Mouse (Mus musculus) embryonic facial prominence, embryonic 14.5 days (tissue): ENCODE results near the gene Rpap1. TPM values are rescaled to one million over a fixed set of nuclear protein-coding genes. Genes with fewer than 3 reads are reported as not detected.

ENCODE experiments used
- ATAC-seq: fragments of 200-750 bp; cut with Nextera tagmentation; 2 replicates; pipeline ENCODE4 v1.8.0; 2017; ENCODE audit warnings: low read depth, moderate number of reproducible peaks, moderate TSS enrichment
- DNase-seq: peaks from one replicate; pipeline ENCODE4 v3.0.0-alpha.2; 2015; ENCODE audit warnings: low spot score
- H3K27ac ChIP-seq: fragments of 300-500 bp; sonication (generic); replicated peaks from 2 replicates; pipeline ENCODE4 v1.5.1; 2014; ENCODE audit warnings: low read depth, mild to moderate bottlenecking, low read length, moderate library complexity
- H3K27me3 ChIP-seq: fragments of 300-500 bp; sonication (generic); replicated peaks from 2 replicates; pipeline ENCODE4 v1.6.1; 2014; ENCODE audit warnings: low read length; ENCODE audit not compliant: control insufficient read depth, insufficient read depth
- H3K36me3 ChIP-seq: fragments of 300-500 bp; sonication (generic); 2 replicates; pipeline ENCODE4 v1.6.1; 2014; ENCODE audit warnings: low read length, mixed read lengths; ENCODE audit not compliant: control insufficient read depth, insufficient read depth
- H3K4me1 ChIP-seq: fragments of 300-500 bp; sonication (generic); 2 replicates; pipeline ENCODE4 v1.6.1; 2014; ENCODE audit warnings: antibody characterized with exemption, low read length; ENCODE audit not compliant: control insufficient read depth, insufficient read depth
- H3K4me2 ChIP-seq: fragments of 300-500 bp; sonication (generic); 2 replicates; pipeline ENCODE4 v1.6.1; 2014; ENCODE audit warnings: low read depth, mild to moderate bottlenecking, low read length, moderate library complexity, mixed read lengths
- H3K4me3 ChIP-seq: fragments of 300-500 bp; sonication (generic); 2 replicates; pipeline ENCODE4 v1.5.1; 2014; ENCODE audit warnings: low read depth, mild to moderate bottlenecking, low read length
- H3K9ac ChIP-seq: fragments of 300-500 bp; sonication (generic); 2 replicates; pipeline ENCODE4 v1.6.1; 2014; ENCODE audit warnings: low read depth, mild to moderate bottlenecking, low read length, moderate library complexity, mixed read lengths
- H3K9me3 ChIP-seq: fragments of 300-500 bp; sonication (generic); 2 replicates; pipeline ENCODE4 v1.6.1; 2016; ENCODE audit warnings: low read length; ENCODE audit not compliant: control insufficient read depth
- WGBS: fragments of 180-500 bp; shearing (Covaris S2); extraction: QIAGEN DNeasy Blood & Tissue Kit; methylation state at CpG from one replicate; pipeline ENCODE4 v1.1.7; 2014; 5-methylcytosine and 5-hydroxymethylcytosine counted together
- polyA plus RNA-seq: library from polyadenylated mRNA; unstranded; fragments of >200 nt; fragmentation: Nextera tagmentation; extraction: Ambion mirVana; gene quantifications from 2 replicates; pipeline ENCODE4 v1.2.1, GENCODE M21; 2014

The Rpap1 gene
- polyA plus RNA-seq, 1 experiment from 2014 or later = 18.3 TPM

DNA sequence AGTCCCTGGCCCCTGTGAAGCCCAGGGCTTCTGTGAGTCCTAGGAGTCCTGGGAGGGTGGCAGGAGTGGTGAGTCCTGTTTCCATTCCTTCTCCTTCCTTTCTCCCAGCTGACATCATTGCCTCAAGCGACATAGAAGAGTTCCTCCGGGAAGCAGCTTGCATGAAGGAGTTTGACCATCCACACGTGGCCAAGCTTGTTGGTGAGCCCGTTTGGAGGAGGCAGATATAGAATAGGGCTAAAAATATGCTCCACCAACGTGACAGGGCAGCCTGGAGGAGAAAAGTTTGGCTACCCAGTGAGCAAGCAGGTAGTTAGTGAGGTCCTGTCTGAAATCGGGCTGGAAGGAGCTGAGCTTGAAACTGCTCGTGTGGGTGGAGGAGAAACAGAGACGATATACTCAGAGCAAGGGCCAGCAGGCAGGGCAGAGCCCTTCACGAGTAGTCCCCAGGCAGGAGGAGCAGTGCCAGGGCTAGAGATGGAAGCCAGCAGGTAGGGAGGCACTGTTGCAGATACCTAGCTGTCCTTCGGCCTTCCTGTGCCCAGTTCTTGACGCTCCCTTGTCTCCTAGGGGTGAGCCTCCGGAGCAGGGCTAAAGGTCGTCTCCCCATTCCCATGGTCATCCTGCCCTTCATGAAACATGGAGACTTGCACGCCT, 24.3 kb upstream of the Rpap1 start:
- DNase-seq = no peak
- H3K27ac ChIP-seq = no peak overlapping the region
- peaks cover 65% of the 10 kb centered on the region for H3K36me3 ChIP-seq
- H3K4me1 ChIP-seq = no peaks in the 10 kb centered on the region
- H3K9ac ChIP-seq = no peak overlapping the region
- H3K4me2 ChIP-seq = no peak overlapping the region
- H3K9me3 ChIP-seq = no peaks in the 10 kb centered on the region
- no peak for ATAC-seq
- no peak overlapping the region for H3K4me3 ChIP-seq
- H3K27me3 ChIP-seq = no peaks in the 10 kb centered on the region
- WGBS = 85% methylated on average over 14 of the region's 14 CpGs

DNA sequence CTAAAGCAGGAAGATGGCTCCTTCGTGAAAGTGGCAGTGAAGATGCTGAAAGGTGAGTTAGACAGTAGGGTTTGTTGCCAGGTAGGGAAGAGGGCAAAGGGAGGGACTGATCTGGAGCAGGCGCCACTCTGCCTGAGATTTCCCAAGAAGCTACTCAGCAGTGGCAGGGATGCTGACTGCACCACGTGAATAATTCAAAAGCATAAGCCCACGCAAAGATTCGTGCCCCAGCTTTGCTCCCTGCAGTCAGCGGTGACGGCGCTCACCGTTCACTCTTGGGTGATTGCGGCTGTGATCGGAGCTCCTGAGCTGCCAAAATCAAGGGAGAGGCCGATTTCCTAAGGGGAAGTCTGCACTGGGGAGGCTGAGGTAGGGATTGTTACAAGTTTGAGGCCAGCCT, 23.6 kb upstream of the Rpap1 start:
- ATAC-seq (no peak), DNase-seq (no peak)
- Histone ChIP-seq H3K27me3 (no peaks in the 10 kb centered on the region), H3K36me3 (peaks cover 69% of the 10 kb centered on the region), H3K4me3 (no peak overlapping the region), H3K27ac (no peak overlapping the region), H3K9me3 (no peaks in the 10 kb centered on the region), H3K4me2 (no peak overlapping the region), H3K4me1 (no peaks in the 10 kb centered on the region), H3K9ac (no peak overlapping the region)
- 82% methylated on average over 12 of the region's 12 CpGs for WGBS

DNA sequence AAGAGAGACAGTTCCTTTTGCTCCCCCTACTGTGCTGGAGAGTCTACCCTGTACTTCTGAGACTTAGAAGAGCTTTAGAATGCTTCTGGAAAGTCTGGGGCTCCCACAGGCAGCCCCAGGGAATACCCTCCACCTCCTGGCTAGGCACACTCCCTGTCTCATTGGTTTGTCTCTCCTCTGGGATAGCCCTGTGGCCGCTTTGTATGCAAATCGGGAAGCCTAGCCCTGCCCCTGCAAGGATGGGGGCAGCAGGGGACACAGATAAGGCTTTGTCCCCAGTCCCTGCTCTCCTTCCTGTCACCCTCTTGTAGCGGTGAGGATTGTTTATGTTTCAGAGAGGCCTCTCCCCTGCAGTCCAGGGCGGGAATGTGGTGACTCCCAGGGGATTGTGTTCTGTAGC, 21.5 kb upstream of the Rpap1 start:
- WGBS = 22% methylated on average over 4 of the region's 4 CpGs
- Histone ChIP-seq H3K4me2 (no peak overlapping the region), H3K9ac (no peak overlapping the region), H3K36me3 (peaks cover 85% of the 10 kb centered on the region), H3K4me1 (peaks cover 4% of the 10 kb centered on the region; the same call in 1 of the 2 replicates), H3K9me3 (no peaks in the 10 kb centered on the region), H3K4me3 (no peak overlapping the region), H3K27me3 (no peaks in the 10 kb centered on the region), H3K27ac (no peak overlapping the region)
- DNase-seq (peak; percentile 2), ATAC-seq (no peak)

DNA sequence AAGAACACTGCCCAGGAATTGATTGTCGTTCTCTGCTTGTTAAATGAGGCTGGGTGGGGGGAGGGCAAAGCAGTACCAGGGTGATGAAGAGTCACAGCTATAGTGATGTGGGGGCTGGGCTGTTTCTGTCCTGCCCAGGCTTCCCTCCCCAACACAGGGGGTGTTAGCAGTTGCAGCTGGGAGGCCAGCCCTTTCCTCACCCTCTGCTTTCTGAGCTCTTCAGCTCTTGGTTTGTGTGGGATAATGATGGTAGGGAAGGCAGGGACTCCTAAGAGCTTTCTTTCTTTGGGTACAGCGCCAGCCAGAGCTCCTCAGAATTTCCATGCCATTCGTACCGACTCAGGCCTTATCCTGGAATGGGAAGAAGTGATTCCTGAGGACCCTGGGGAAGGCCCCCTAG, 21.1 kb upstream of the Rpap1 start:
- no peaks in the 10 kb centered on the region for H3K9me3 ChIP-seq
- no peak overlapping the region for H3K27ac ChIP-seq
- DNase-seq (no peak), ATAC-seq (no peak)
- H3K36me3 ChIP-seq = peaks cover 84% of the 10 kb centered on the region
- H3K4me2 ChIP-seq = no peak overlapping the region
- no peak overlapping the region for H3K9ac ChIP-seq
- WGBS = 31% methylated on average over 4 of the region's 4 CpGs
- H3K27me3 ChIP-seq = no peaks in the 10 kb centered on the region
- no peak overlapping the region for H3K4me3 ChIP-seq
- peaks cover 7% of the 10 kb centered on the region for H3K4me1 ChIP-seq

DNA sequence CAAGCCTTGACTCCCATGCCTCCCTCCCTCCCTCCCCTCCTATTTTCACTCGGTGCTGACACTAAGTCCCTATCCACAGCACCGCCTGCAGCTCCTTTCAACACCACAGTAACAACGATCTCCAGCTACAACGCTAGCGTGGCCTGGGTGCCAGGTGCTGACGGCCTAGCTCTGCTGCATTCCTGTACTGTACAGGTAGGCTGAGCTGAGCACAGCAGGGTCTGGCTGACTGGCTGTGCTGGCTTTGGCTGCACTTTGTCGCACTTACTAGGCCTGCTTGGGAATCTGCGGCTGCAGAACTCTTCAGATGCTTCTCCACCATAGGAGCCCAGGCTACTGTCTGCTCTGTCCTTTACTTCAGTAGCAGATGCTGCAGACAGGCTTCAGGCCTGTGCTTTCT, 18.2 kb upstream of the Rpap1 start:
- H3K27me3 ChIP-seq = no peaks in the 10 kb centered on the region
- no peak overlapping the region for H3K27ac ChIP-seq
- no peak overlapping the region for H3K4me2 ChIP-seq
- DNase-seq = peak; percentile 8
- no peak overlapping the region for H3K4me3 ChIP-seq
- WGBS = 48% methylated on average over 8 of the region's 8 CpGs
- H3K9me3 ChIP-seq = no peaks in the 10 kb centered on the region
- H3K36me3 ChIP-seq = peaks cover 62% of the 10 kb centered on the region
- no peak for ATAC-seq
- 0 out of 2 replicates have a peak overlapping the region, but pooled peaks have one; percentile 25 for H3K9ac ChIP-seq
- peaks cover 19% of the 10 kb centered on the region for H3K4me1 ChIP-seq

DNA sequence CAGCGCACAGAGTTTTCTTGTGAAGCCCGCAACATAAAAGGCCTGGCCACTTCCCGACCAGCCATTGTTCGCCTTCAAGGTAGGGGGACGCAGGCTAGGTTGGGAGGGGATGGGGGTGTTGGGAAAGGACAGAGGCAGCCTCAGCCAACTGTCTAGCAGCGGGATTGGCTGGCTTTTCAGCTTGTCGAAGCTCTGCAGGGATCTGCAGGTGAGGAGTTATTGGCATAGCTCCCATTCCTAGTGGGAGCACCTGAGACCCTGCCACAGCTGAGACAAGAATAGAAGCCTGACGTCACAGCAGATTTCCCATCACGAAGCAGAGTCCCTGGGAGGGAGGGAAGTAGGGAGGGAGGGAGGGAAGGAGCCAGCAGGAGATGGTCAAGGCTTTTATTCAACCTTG, 17.4 kb upstream of the Rpap1 start:
- Histone ChIP-seq H3K9me3 (no peaks in the 10 kb centered on the region), H3K36me3 (peaks cover 54% of the 10 kb centered on the region), H3K4me1 (peaks cover 19% of the 10 kb centered on the region), H3K9ac (no peak overlapping the region), H3K4me2 (no peak overlapping the region), H3K27ac (no peak overlapping the region), H3K4me3 (no peak overlapping the region), H3K27me3 (no peaks in the 10 kb centered on the region)
- DNase-seq (peak; percentile 49), ATAC-seq (no peak)
- 50% methylated on average over 9 of the region's 9 CpGs for WGBS

DNA sequence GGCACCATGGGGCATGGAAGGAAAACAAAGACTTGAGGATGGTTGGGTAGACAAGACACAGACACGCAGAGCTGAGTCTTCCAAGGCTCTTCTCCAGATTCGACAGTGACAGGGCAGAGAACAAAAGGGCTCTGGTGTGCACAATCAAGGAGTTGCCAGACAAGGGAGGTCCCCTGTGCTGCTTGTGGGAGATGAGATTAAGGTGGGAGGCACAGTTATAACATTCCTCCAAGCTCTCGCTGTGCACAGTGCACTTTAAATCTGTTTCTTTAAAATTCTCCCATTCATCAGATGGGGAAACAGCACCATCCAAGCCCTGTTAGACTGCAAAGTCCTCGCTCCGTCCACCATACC, 16.9 kb upstream of the Rpap1 start:
- Histone ChIP-seq H3K9me3 (no peaks in the 10 kb centered on the region), H3K9ac (no peak overlapping the region), H3K4me1 (peaks cover 19% of the 10 kb centered on the region), H3K4me3 (no peak overlapping the region), H3K27ac (no peak overlapping the region), H3K27me3 (no peaks in the 10 kb centered on the region), H3K36me3 (peaks cover 49% of the 10 kb centered on the region), H3K4me2 (no peak overlapping the region)
- DNase-seq (no peak), ATAC-seq (no peak)
- WGBS = 48% methylated on average over 5 of the region's 5 CpGs

DNA sequence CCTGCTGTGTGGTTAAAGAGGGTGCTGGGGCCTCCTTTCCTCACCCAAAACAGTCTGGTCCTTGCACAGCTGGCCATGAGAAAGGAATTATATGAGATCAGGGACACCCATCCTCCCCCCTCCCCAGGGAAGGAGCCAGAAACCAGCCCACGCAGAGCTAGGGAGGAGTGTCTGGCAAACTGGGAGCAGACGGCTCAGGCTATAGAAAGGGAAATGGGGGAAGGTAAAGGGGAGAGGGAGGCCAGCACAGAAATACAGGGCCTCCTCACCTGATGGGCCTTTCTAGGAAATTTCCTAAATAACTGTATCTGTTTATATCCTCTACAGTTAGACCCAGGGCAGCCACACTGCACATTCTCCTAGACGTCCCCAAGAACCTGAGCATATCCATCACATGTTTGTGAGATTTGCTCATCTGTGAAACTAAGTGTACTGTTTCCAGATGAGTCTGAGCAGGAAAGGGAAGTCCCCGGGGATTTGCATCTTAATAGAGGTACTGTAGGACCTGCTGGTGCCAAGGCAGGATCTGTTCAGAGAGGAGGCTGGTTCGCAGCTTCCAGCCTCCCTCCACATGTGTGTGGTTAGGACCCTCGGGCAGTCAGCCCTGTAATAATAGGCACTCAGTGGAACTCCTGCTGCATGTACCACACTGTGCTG, 16.4 kb upstream of the Rpap1 start:
- peak; percentile 73 for DNase-seq
- H3K4me1 ChIP-seq = peaks cover 19% of the 10 kb centered on the region
- H3K9me3 ChIP-seq = no peaks in the 10 kb centered on the region
- H3K27ac ChIP-seq = peak overlapping the region; percentile 33; the same call in 1 of the 2 replicates
- no peak overlapping the region for H3K4me2 ChIP-seq
- peaks cover 44% of the 10 kb centered on the region for H3K36me3 ChIP-seq
- no peak overlapping the region for H3K4me3 ChIP-seq
- 16% methylated on average over 6 of the region's 6 CpGs for WGBS
- no peak overlapping the region for H3K9ac ChIP-seq
- H3K27me3 ChIP-seq = no peaks in the 10 kb centered on the region
- no peak for ATAC-seq
